Mouse (Mus musculus) right cerebral cortex, adult 18-20 months (tissue): ENCODE measurements around the gene Slc36a4.

Experiments
- DNase-seq: peaks from one replicate; pipeline ENCODE4 v3.0.0; 2022; ENCODE audit warnings: mixed read lengths

The Slc36a4 gene

DNA sequence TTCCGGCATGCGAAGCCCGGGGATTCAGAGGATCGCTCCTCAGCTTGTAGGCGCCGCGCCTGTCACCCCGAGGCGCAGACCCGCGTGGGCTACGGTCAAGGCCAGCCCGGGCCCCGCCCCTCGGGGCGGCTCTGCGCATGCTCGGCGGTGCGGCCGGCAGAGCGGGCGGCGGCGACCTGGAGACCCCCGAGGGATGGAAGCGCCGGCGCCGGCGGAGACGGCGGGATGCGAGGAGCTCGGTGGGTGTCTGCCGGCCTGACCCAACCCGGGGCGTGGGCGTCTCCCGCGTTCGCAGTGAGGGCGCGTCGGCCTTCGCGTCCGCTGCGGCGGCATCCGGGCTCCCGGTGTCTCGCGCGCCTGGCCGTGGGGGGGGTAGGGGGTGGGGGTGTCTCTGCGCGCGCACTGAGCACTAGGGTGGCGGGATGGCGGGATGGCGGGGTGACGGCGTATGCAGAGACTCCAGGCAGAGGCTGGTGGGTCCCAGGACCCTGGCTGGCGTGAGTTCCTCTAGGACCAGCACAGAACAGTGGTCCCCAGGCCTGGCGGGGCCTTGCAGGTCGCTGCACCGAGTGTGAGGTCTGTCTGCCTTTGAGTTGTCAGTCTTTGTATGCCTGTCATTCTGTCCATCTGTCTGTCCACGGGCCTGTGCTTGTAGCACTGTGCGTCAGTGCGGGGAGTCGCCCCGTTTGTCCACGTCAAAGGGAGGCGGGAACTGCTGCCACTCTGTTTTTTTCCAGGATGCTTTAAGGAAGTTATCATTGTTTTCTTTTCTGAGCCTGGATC, at the start of gene Slc36a4:
TSS of gene Slc36a4 (plus strand) at position 140 of the 783 bp plus-strand sequence.
- peak; percentile 80 for DNase-seq

DNA sequence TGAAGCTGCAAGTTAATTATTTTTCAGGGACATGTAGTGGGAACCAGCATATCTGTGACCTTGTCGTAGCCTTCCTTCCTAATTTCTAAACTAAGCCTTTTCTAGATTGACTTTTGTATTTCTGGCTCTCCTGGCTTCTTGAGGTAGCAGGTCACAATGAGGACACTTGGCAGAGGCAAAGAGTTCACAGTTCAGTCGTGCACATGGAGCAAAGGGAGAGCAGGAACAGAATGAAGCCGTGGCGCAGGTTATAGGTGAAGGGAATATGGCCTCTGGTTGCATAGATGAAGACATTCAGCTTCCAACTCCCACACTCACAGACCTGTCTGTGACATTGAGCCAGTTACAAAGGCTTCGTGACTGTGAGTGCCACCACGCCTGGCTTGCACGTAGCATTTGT, 44.9 kb upstream of the Slc36a4 start:
- DNase-seq = no peak

DNA sequence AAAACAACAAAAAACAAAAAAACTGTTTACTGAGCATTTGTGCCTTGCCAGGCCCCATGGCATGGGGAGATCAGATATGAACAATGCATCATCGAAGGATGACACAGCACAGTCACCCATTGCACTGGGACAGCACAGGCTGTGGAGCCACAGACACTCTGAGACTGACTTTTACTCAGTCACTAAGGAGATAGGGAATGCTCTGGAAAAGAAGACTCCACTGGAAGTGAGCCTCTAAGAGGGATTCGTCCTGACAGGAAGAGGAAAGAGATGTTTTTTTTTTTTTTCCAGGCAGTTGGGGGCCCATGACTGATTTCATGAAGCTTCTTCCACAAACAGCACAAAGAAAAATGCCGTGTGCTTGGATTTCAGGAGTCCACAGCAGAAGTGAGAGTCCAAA, 40.1 kb upstream of the Slc36a4 start:
- no peak for DNase-seq

DNA sequence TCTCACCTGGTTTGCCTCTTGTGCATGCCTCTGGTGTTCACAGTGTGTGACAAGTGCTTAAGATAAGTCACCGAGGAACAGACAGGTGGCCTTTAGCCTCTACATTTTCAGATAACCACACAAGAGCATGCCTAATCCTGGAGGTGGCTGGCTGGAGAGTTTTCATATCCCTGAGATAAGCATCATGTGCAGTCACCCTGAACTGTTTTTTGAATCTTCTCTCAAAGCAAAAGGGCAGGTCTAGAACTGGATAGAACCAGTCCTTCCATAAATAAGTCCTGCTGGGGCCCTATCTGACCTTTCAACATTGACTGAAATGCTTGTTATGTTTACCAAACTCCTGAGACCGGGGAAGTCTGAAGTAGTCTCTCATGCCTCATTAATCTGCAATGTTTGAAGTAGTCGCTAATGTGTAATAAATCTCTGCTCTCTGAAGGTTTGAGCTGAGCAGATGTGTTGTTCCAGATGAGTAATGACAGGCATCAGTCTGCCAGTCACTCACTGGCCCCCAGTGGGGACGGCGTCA, 39.5 kb upstream of the Slc36a4 start:
- DNase-seq = no peak

DNA sequence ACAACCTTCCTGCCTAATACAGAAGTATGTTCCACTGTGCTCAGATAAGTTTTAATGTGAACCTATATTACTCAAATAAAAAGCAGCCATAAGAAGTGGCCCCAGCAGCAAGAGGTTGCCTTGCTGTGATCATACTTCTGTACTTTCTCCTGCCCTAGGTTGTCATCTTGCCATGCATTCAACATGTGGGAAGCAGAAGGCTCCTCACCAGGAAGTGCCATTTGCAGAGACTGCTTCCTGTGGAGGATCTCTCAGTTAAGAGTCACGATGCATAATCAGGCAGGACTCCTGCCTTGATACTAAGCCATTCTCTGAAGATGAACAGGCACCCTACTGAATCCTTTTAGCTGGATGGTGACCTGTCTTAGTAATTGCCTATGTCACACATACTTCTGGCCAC, 37.3 kb upstream of the Slc36a4 start:
- DNase-seq = no peak

DNA sequence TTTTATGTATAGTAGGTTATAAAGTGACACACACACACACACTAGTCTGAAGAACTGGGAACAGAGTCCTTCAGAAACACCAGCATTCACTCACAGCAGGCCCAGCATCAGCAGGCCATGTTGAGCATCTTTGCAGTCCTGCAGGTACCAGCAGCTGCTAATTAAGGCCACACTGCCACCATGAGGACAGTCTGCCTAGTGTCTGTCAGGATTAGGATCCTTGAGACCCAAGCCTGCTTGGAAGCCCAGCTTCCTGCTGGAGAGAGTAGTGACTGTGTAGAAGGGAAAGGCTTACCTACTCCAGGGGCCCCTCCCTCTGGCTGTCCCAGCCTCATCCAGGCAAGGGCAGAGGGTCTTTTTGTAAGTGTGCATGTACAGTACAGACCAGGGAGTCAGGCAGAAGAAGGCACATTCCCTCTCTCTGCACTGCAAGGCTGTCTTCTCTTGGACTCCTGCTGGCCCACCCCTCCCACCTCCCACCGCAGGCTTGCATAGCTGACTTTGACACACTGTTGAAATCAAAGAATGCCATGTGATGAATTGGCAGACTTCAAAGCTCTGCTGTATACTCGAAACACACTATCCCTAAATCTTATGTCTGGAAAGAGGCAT, 27.6 kb upstream of the Slc36a4 start:
- peak; percentile 69 for DNase-seq

- DNase-seq = peak; percentile 52
Observed at GRCm38 (mm10) chr9:15685215-15685614, 24.3 kb upstream of the Slc36a4 start.

GRCm38 (mm10) chr9:15687358-15687757, 22.2 kb upstream of the Slc36a4 start:
- no peak for DNase-seq

- DNase-seq = no peak
Observed at GRCm38 (mm10) chr9:15693847-15694246, 15.7 kb upstream of the Slc36a4 start.

- no peak for DNase-seq
Observed at GRCm38 (mm10) chr9:15694989-15695388, 14.5 kb upstream of the Slc36a4 start.

DNA sequence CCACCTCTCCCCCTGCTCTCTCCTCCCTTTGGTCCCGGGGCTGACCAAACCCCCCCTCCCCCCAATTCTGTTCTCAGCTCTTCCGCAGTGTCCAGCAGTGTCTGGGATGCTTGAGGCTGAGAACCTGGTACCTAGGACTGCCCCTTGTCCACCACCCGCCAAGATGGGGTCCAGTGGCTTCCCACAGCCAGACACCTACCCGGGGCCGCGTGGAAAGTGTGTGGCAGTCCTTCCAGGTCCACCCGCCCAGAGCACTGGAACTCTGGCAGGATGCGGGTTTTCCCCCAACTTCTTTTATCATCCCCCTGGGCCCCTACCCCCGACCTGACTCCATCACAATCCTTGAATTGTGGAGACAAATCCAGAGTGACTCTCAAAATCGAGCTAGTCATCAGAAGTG, 3.8 kb upstream of the Slc36a4 start:
- DNase-seq = no peak

GRCm38 (mm10) chr9:15708979-15709598, 449 bp upstream of the Slc36a4 start:
- DNase-seq = no peak

GRCm38 (mm10) chr9:15710821-15711565, 1.5 kb downstream of the Slc36a4 start:
- DNase-seq = no peak

DNA sequence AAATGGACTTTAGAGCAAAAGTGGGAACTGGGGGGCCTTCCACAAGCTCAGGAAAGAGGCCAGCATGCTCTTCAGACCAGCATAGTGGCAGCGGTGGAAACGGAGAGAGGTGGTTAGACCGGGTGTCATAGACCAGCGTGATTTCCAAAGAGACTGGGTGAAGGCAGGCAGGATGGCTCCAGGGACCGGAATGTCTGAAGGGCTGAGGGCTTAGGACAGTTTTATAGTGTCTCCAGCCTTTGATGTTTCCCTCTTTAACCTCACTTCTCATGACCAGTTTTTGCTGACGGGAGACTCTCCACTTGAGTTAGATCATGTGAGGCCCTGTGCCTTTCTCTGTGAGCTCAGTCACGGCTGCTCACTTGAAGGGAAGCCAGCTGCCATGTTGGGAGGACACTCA, 2.1 kb downstream of the Slc36a4 start:
- no peak for DNase-seq

DNA sequence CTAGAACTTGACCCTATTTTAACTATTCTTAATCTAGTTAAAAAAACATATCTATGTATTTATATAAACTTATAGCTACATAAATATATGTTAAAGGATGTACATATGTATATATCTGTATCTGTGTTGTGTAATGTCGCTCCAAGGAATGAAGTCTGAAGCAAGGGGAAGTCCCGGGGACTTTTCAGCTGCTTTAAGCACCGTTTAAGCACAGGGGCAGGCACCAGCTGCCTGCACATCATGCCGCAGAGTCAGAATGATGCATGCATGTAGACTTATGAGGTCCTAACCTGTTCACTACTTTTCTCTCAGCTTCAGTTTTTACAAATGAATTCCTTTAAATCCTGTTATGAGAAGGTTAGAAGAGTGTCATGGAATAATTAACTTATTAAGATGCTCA, 5.3 kb downstream of the Slc36a4 start:
- DNase-seq = no peak

DNA sequence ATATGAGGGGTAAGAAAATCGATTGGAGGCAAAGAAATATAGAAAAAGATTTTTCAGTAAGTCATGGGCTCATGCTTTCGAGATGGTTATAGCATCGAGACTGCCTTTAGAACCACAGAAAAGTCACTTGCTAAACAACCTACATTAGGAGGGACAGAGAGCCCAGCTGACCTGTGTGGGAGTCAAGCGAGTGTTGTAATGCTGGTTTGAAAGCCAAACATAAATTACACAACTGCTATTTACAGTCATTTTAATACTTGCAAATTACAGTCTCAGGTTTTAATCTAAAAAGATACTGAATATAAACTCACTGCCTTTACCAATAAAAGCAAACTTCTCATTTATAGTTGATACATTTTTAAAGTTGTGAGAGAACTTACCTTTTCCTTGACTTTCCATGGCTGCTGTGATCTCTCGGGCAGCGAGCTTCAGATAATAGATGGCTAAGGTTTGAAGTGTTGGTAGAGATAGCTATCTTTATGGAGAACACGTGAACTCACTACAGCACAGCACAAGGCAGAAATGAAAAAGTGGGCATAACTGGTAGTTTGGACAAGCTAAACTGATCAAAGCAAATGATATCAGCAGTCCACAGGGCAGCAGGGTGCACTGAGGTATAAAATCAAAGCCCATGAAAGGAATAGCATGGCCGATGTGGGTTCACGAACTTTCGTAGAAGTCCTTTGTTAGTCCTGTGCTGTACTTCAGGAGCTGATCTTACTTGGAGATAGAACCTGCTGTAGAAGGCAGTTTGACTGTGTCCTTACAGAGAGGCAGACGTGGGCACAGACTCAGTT, 5.9 kb downstream of the Slc36a4 start:
- no peak for DNase-seq

DNA sequence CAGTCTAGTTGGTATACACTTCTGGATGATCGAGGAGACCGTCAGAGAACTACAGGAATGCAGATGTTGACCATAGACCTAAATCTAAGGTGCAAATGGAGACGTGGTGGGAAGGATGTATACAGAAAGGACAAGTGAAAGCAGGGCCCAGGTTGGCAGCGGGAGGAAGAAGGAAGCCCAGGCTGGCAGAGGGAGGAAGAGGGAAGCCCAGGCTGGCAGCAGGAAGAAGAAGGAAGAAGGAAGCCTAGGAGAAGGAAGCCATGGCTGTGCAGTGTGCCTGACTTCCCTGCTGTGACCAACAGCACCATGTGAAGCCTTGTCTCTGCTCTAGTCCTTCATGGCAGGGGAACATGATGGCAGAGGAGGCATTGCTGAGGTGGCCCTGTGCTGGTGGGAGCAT, 7.8 kb downstream of the Slc36a4 start:
- DNase-seq = no peak

GRCm38 (mm10) chr9:15718295-15718694, 8.8 kb downstream of the Slc36a4 start:
- no peak for DNase-seq

DNA sequence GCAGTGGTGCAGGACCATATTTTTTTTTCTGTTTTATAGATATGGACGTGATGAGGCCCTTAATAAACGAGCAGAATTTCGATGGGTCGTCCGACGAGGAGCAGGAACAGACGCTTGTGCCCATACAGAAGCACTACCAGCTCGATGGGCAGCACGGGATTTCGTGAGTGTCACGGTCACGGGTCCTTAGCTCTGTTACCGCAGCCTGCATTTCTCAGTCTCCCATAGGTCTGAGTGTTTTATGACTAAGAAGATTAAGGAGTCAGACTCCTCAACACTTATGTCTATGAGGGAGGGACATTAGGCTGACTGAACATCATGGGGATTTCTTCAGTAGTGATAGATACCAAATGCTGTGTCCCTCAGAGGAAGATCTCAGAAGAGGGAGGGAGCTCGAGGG, 10.1 kb downstream of the Slc36a4 start:
- DNase-seq = no peak

GRCm38 (mm10) chr9:15720556-15720955, 11.0 kb downstream of the Slc36a4 start:
- no peak for DNase-seq

- DNase-seq = no peak
Observed at GRCm38 (mm10) chr9:15721226-15721833, 11.8 kb downstream of the Slc36a4 start.

- DNase-seq = no peak
Observed at GRCm38 (mm10) chr9:15722506-15722905, 13.0 kb downstream of the Slc36a4 start.
